Mouse (Mus musculus) Patski (cell line): ENCODE measurements around the gene Rcan3. TPM values are rescaled to one million over a fixed set of nuclear protein-coding genes. Genes with fewer than 3 reads are reported as not detected.

Source experiments
- ATAC-seq: fragments of 100-300 bp; one replicate; pipeline ENCODE4 v1.8.0; 2021
- CTCF ChIA-PET: fragments of 350-600 bp; sonication (Branson Sonifier 250); formaldehyde crosslinking; loops from one replicate; lab custom pipeline; 2022; ENCODE audit warnings: inconsistent platforms; lab: Charles Lee
- POLR2A ChIA-PET: fragments of 350-600 bp; sonication (Branson Sonifier 250); formaldehyde crosslinking; loops from one replicate; lab custom pipeline; 2022; ENCODE audit warnings: antibody characterized with exemption, inconsistent platforms; lab: Charles Lee
- DNase-seq: peaks from one replicate; pipeline ENCODE4 v3.0.0-alpha.2; 2011; ENCODE audit warnings: low read depth, low spot score
- H3K27me3 ChIP-seq: fragments of 371-371 bp; one replicate; pipeline ENCODE4 v1.5.1; 2021
- CTCF ChIP-seq: fragments of 100-300 bp; IDR thresholded peaks from one replicate; pipeline ENCODE4 v1.5.1; 2021
- in situ Hi-C: fragments of 300-500 bp; cut with MboI; formaldehyde crosslinking; loops from 3 replicates; pipeline ENCODE4 v1.11.1; 2018; ENCODE audit warnings: low pct_unique_long_range_greater_than_20kb, mixed read lengths
- polyA plus RNA-seq: library from polyadenylated mRNA; unstranded; gene quantifications from one replicate; pipeline ENCODE4 v1.2.3, GENCODE M21; 2021

Rcan3 gene
- polyA plus RNA-seq, 1 experiment from 2014 or later = 21.7 TPM

GRCm38 (mm10) chr4:135437924-135438323 is 4.3 kb upstream of the Rcan3 start:
- H3K27me3 ChIP-seq = no peaks in the 10 kb centered on the region
- no peak for TF ChIP-seq CTCF
- ChIA-PET CTCF (interaction anchor here (0.8 to 1.0 kb wide), 2 partner anchors 45 to 56 kb away, joined by 3 read pairs; no protein-coding TSS in a partner anchor), POLR2A (no interaction called here)
- ATAC-seq (no peak), DNase-seq (no peak)
- in situ Hi-C loops = no loop called here

- no peaks in the 10 kb centered on the region for H3K27me3 ChIP-seq
- in situ Hi-C loops = no loop called here
- DNase-seq = no peak
- ChIA-PET CTCF (no interaction called here), POLR2A (no interaction called here)
- ATAC-seq = no peak
- no peak for TF ChIP-seq CTCF
Measured at GRCm38 (mm10) chr4:135436291-135436690, 2.6 kb upstream of the Rcan3 start.

DNA sequence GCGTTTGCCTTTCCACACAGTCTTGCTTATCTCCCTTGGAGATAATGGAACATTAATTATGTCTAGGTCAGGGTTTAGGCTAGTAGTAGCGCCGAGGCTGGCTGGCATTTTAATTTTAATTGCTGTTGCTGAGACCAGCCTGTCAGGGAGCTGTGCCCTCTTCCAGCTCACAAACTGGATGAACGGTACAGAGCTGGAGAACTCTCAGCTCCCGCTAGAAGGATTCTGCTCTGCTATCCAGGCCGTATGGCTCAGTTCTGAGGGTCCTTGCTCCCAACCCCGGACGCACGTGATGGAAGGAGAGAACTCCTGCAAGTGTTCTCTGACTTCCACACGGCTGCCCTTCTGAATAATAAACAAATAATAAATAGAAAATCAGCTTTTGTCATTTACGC is 739 bp upstream of the Rcan3 start:
- ChIA-PET POLR2A (interaction anchor here (0.7 kb wide), 1 partner anchor 52 kb away, joined by 3 read pairs; no protein-coding TSS in a partner anchor), CTCF (interaction anchor here (1.6 kb wide), 1 partner anchor 23 kb away, joined by 5 read pairs; no protein-coding TSS in a partner anchor)
- DNase-seq (no peak), ATAC-seq (no peak)
- in situ Hi-C loops = no loop called here
- TF ChIP-seq CTCF = no peak
- no peaks in the 10 kb centered on the region for H3K27me3 ChIP-seq

GRCm38 (mm10) chr4:135433086-135433442 is 589 bp downstream of the Rcan3 start:
- DNase-seq (no peak), ATAC-seq (no peak)
- ChIA-PET POLR2A (interaction anchor here (0.7 to 0.9 kb wide), 2 partner anchors 61 to 120 kb away, joined by 3 to 12 read pairs; partner anchors contain the start of gene Stpg1), CTCF (interaction anchor here (0.8 to 1.3 kb wide), 2 partner anchors 9 to 75 kb away, joined by 3 to 4 read pairs; no protein-coding TSS in a partner anchor)
- no peaks in the 10 kb centered on the region for H3K27me3 ChIP-seq
- no peak for TF ChIP-seq CTCF
- in situ Hi-C loops = no loop called here

DNA sequence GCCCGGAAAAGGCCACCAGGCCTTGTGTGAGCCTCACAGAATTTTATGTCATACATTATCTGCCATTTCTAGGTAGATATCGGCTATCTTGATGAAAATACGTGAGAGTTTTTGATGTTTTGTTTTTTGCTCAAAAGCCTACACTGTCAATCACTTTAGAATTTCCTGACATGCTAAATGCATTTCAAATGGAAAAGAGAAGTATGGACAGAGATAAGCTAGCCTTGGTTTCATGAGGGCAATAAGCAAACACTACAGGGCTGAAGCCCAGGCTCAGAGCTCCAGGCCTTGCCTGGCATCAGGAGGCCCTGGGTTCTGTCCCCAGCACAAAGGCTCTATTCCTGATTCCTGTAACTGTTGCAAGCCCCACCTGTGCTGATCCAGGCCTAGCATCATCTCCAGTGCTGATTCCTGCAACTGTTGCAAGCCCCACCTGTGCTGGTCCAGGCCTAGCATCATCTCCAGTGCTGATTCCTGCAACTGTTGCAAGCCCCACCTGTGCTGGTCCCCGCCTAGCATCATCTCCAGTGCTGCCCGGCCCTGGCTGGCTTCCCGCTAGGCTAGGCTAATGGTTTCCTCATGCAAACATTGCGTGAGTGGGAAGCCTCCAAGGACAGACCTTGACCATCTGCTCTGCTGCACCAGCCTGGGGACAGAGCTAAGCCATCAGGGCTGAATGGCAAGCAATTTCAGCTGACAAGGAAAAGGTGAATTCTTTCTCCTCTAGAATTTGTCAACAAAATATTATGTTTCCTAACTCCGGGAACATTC is 3.5 kb downstream of the Rcan3 start:
- no peaks in the 10 kb centered on the region for H3K27me3 ChIP-seq
- ChIA-PET POLR2A (no interaction called here), CTCF (interaction anchor here (1.5 kb wide), 1 partner anchor 19 kb away, joined by 4 read pairs; no protein-coding TSS in a partner anchor)
- ATAC-seq (no peak), DNase-seq (no peak)
- TF ChIP-seq CTCF = no peak
- in situ Hi-C loops = loop anchor here (5.0 kb wide), 1 partner anchor 48 kb away; no protein-coding TSS in a partner anchor

- CTCF ChIA-PET = interaction anchor here (1.5 kb wide), 1 partner anchor 18 kb away, joined by 4 read pairs; no protein-coding TSS in a partner anchor
- POLR2A ChIA-PET = interaction anchor here (0.6 kb wide), 1 partner anchor 238 kb away, joined by 5 read pairs; no protein-coding TSS in a partner anchor
- TF ChIP-seq CTCF = no peak
- ATAC-seq (no peak), DNase-seq (no peak)
- in situ Hi-C loops = loop anchor here (5.0 kb wide), 1 partner anchor 47 kb away; no protein-coding TSS in a partner anchor
- H3K27me3 ChIP-seq = no peaks in the 10 kb centered on the region
Measured at GRCm38 (mm10) chr4:135429383-135429782, 4.3 kb downstream of the Rcan3 start.

DNA sequence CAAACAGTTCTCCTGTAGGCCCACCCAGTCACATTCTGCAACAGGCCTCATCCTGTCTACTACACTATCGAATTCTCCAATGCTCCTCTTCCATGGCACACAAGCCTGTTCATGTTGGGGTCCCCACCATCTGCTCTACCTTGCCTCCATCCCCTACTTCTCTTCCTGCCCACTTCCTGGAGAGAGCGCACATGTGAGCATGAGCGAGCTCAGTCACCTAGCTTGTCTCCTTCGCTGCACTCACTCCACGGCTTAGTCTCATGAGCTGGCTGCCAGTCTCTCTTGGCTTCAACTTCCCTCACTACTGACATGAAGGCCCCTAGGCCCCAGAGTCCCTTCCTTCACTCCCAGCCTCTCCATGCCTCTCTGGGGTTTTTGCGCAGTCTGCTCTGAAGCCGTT is 7.1 kb downstream of the Rcan3 start:
- no peak for TF ChIP-seq CTCF
- in situ Hi-C loops = loop anchor here (5.0 kb wide), 1 partner anchor 44 kb away; no protein-coding TSS in a partner anchor
- ATAC-seq = no peak
- H3K27me3 ChIP-seq = no peaks in the 10 kb centered on the region
- no peak for DNase-seq
- ChIA-PET CTCF (no interaction called here), POLR2A (no interaction called here)

DNA sequence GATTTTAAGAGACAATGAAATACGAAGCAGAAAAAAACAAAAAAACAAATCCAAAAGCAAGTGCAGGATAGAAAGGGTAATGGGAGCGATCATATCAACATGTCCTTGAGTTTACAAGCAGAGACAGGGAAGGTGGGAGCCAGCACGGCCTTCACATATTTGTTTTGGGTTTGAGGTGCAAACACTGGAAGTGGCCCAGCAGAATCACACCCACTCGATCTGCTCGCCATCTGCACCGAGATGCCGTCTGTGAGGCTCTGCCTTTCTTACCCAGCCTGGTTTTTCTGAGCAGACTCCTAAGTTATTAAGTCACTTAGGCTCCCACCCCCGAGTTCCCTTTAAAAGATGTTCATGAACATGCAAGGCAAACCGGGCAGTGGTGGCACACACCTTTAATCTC is 8.0 kb downstream of the Rcan3 start:
- TF ChIP-seq CTCF = no peak
- H3K27me3 ChIP-seq = no peaks in the 10 kb centered on the region
- DNase-seq (no peak), ATAC-seq (no peak)
- POLR2A ChIA-PET = no interaction called here
- CTCF ChIA-PET = no interaction called here
- in situ Hi-C loops = loop anchor here (5.0 kb wide), 1 partner anchor 43 kb away; no protein-coding TSS in a partner anchor

DNA sequence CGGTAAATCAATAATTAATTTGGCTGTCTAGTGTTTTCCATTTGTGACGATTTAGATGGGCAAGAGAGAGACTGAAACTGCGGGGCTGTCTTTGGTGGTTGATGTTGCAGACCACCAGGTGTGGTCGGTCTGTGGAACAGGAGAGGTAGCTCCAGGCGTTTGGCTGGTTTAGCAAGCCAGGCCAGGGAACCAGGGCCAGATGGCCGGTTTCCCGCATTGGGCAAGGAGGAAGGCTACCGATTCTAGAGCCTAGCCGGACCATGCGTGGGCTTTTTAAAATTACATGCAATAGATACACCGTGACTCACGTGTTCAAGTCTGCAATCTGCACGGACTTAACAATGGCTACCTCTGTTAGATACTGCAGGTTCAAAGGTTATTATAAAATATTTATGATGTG is 12.7 kb downstream of the Rcan3 start:
- in situ Hi-C loops = no loop called here
- POLR2A ChIA-PET = no interaction called here
- H3K27me3 ChIP-seq = no peaks in the 10 kb centered on the region
- ATAC-seq (no peak), DNase-seq (no peak)
- TF ChIP-seq CTCF = no peak
- CTCF ChIA-PET = no interaction called here

DNA sequence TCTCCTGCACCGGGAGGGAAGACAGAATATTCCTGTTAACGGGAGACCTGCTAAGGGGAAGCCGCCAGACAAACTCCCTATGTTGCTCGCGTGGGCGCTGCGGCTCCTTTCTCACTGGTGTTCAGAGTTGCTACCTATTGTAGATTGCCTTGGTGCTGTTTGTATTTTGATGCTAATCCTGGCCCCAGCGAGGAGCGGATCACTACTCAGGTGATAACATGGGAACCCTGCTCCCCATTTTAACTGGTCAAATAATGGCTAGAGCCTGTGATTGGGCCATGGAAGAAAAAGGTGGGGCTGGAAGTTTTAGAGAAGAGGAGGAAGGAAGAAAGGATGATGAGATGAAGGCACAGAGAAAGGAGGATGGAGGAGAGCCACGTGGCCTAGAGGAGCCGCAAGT is 13.2 kb downstream of the Rcan3 start:
- CTCF ChIA-PET = no interaction called here
- in situ Hi-C loops = no loop called here
- no peak for DNase-seq
- ATAC-seq = no peak
- POLR2A ChIA-PET = no interaction called here
- no peaks in the 10 kb centered on the region for H3K27me3 ChIP-seq
- TF ChIP-seq CTCF = no peak

GRCm38 (mm10) chr4:135419996-135420395 is 13.7 kb downstream of the Rcan3 start:
- in situ Hi-C loops = loop anchor here (10.0 kb wide), 1 partner anchor 55 kb away; no protein-coding TSS in a partner anchor
- CTCF ChIA-PET = no interaction called here
- no peak for TF ChIP-seq CTCF
- H3K27me3 ChIP-seq = no peaks in the 10 kb centered on the region
- no peak for DNase-seq
- ATAC-seq = no peak
- POLR2A ChIA-PET = no interaction called here
